Mouse (Mus musculus): ENCODE measurements around the gene Ccdc191. TPM values are rescaled to one million over a fixed set of nuclear protein-coding genes. Genes with fewer than 3 reads are reported as not detected.

Ccdc191 gene
- polyA plus RNA-seq, 1 experiment from 2014 or later: 13.8 TPM

DNA sequence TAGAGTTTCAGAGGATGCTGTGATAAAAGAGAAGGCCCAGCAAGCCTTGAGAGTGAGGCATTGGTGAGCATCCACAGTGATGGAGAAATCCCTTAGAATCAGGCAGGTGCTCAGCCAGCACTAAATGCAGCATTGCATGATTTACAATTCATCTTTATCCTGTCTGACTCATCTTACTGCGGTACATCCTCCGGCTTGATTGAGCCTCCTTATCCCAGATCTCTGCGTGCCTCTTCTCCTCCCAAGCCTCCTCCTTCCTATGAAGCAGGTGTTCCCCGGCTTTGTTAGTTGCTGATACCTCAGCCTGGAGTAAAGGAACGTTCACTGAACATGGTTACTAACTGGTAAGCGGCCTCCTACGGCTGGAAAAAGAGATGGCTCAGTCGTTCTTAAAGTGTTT is 4.9 kb downstream of the Ccdc191 start:
- no peak overlapping the region for H3K27ac ChIP-seq
- H3K4me1 ChIP-seq (replicated peaks): peaks cover 7% of the 10 kb centered on the region
- ATAC-seq: no peak
- H3K4me3 ChIP-seq (replicated peaks): no peak overlapping the region
- H3K9ac ChIP-seq (replicated peaks): 0 out of 2 replicates have a peak overlapping the region, but pooled peaks have one; percentile 12
- H3K27me3 ChIP-seq: no peaks in the 10 kb centered on the region
- no peaks in the 10 kb centered on the region for H3K9me3 ChIP-seq
- no peak overlapping the region for H3K4me2 ChIP-seq (replicated peaks)
- 91% methylated on average over 8 of the region's 8 CpGs for WGBS
- no peaks in the 10 kb centered on the region for H3K36me3 ChIP-seq

DNA sequence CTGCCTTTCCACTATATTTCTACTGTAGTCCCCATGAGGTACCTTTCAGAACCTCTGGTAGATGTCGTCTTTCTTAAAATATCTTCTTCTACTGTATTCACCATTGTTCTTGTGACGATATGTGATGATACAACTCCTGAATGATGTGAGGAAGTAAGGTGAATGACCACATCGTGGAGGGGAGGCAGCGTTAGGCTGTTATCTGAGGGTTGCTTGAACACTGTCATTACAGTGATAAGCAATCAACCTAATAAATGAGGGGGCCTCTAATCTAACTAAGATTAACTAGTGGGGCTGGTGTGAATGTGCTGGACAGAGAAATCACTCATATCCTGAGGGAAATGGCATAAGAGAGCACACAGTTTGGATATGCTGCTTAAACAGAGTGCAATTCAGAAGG is 10.5 kb downstream of the Ccdc191 start:
- H3K27ac ChIP-seq: no peak overlapping the region
- H3K4me1 ChIP-seq (replicated peaks): no peaks in the 10 kb centered on the region
- no peak for ATAC-seq

DNA sequence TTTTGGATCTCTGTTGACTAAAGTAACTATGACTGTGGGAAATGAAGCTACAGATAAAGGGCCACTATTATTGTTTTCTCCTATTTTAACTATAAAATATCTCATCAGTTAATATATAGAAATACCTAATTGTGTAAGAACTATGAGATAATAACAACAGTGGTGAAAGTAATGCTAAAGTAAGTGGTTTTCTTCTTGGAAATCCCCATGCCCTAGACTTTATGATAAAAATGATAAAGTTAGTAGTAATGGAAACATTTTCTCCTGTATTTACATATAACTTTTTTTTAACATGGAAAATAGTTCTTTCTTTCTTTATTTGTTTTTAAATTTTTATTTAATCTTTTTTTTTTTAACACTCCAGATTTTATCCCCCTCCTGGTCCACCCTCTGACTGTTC is 11.0 kb downstream of the Ccdc191 start:
- H3K27ac ChIP-seq: no peak overlapping the region

More for the DNA sequence above, 10.5 kb downstream of the Ccdc191 start:
- H3K36me3 ChIP-seq: peaks cover 6% of the 10 kb centered on the region; the same call in 1 of the 2 replicates
- H3K4me2 ChIP-seq (replicated peaks): no peak overlapping the region
- H3K9ac ChIP-seq (replicated peaks): no peak overlapping the region
- H3K27me3 ChIP-seq: no peaks in the 10 kb centered on the region
- no peaks in the 10 kb centered on the region for H3K9me3 ChIP-seq
- no peak overlapping the region for H3K4me3 ChIP-seq (replicated peaks)
- 96% methylated on average over 4 of the region's 4 CpGs for WGBS

DNA sequence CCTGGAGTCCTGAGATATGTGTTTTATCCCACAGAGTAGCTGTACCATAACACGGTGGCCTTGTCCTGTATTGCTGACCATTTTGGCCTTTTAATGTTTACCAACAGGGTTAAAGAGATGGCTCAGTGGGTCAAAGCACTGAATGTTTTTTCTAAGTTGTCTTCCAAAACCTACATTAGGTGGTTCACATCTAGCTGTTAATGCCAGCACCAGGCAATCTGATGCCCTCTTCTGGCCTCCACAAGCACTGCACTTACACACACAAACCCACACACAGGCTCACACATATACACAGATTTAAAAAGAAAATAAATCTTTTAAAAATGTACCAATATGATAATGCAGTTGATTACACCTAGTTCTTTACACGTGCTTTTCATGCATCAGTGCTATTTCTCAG is 19.3 kb downstream of the Ccdc191 start:
- Histone ChIP-seq H3K4me3 (replicated peaks) (no peak overlapping the region), H3K9me3 (no peaks in the 10 kb centered on the region), H3K9ac (replicated peaks) (no peak overlapping the region), H3K27me3 (no peaks in the 10 kb centered on the region), H3K27ac (no peak overlapping the region), H3K36me3 (peaks cover 25% of the 10 kb centered on the region), H3K4me2 (replicated peaks) (no peak overlapping the region), H3K4me1 (replicated peaks) (no peaks in the 10 kb centered on the region)
- ATAC-seq: no peak
- WGBS: 87% methylated on average over 2 of the region's 2 CpGs

More for the DNA sequence above, 11.0 kb downstream of the Ccdc191 start:
- Histone ChIP-seq H3K27me3 (no peaks in the 10 kb centered on the region), H3K4me1 (replicated peaks) (no peaks in the 10 kb centered on the region), H3K4me2 (replicated peaks) (no peak overlapping the region), H3K4me3 (replicated peaks) (no peak overlapping the region), H3K9ac (replicated peaks) (no peak overlapping the region), H3K9me3 (no peaks in the 10 kb centered on the region), H3K36me3 (peaks cover 6% of the 10 kb centered on the region; the same call in 1 of the 2 replicates)
- no peak for ATAC-seq

DNA sequence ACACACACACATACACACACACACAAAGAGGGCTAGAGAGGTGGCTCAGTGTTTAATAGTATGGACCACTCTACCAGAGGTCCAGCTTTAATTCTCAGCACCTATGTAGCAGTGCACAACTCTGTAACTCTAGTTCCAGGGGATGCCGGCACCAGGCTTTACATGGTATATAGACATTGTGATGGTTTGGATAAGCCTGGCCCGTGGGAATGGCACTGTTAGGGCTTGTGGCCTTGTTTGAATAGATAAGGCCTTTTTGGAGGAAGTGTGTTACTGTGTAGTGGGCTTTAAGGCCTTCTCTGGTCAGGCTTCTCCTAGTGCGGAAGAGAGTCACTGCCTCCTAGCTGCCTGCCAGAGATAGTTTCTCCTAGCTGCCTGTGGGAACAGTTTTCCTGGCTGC is 29.3 kb downstream of the Ccdc191 start:
- Histone ChIP-seq H3K36me3 (no peaks in the 10 kb centered on the region), H3K27ac (no peak overlapping the region), H3K4me2 (replicated peaks) (no peak overlapping the region), H3K9ac (replicated peaks) (no peak overlapping the region), H3K4me1 (replicated peaks) (peaks cover 16% of the 10 kb centered on the region), H3K9me3 (no peaks in the 10 kb centered on the region), H3K27me3 (no peaks in the 10 kb centered on the region), H3K4me3 (replicated peaks) (no peak overlapping the region)
- no peak for ATAC-seq
- 90% methylated on average over 3 of the region's 3 CpGs for WGBS

DNA sequence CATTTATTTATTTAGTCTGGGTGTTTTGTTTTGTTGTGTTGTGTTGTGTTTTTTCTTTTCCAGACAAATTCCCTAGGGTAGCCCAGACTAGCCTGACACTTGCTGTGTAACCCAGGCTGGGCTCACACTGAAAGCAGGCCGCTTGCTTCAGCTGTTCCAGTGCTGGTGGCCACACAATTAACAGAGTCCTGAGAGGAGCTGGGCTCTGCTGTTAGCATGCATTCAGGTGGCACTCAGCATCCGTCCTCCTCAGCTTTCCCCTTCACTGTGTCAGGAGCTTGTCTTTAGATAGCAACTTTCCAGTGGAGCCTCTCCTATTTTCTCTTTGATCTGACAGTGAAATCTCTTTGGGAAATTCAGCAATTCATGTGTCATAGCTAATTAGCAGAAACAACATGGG is 32.4 kb downstream of the Ccdc191 start:
- no peak overlapping the region for H3K27ac ChIP-seq
- no peaks in the 10 kb centered on the region for H3K9me3 ChIP-seq
- H3K4me3 ChIP-seq (replicated peaks): no peak overlapping the region
- no peak overlapping the region for H3K4me2 ChIP-seq (replicated peaks)
- no peaks in the 10 kb centered on the region for H3K27me3 ChIP-seq
- H3K4me1 ChIP-seq (replicated peaks): peaks cover 16% of the 10 kb centered on the region
- 29% methylated on average over 2 of the region's 2 CpGs for WGBS
- no peak overlapping the region for H3K9ac ChIP-seq (replicated peaks)
- H3K36me3 ChIP-seq: no peaks in the 10 kb centered on the region
- peak; percentile 77 for ATAC-seq

DNA sequence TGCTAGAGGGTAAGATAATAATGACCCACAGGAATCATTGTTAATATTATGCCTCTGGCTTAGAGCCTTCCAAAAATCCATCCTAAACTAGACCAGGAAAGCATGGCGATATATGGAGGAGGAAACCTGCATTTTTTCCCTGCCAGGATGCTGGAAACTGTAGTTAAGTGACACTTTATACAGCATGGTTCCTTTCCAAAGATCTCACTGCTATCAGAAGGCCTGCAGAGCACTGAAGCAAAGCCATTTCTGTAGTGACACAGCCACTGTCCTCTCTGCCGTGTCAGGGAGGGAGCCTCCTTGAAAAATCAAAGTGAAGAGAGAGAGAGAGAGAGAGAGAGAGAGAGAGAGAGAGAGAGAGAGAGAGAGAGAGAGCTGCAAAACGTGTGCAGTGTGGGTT is 33.0 kb downstream of the Ccdc191 start:
- no peaks in the 10 kb centered on the region for H3K9me3 ChIP-seq
- H3K36me3 ChIP-seq: no peaks in the 10 kb centered on the region
- H3K27me3 ChIP-seq: no peaks in the 10 kb centered on the region
- H3K4me3 ChIP-seq (replicated peaks): no peak overlapping the region
- H3K9ac ChIP-seq (replicated peaks): no peak overlapping the region
- ATAC-seq: no peak
- H3K4me2 ChIP-seq (replicated peaks): no peak overlapping the region
- peaks cover 16% of the 10 kb centered on the region for H3K4me1 ChIP-seq (replicated peaks)
- 42% methylated on average over 3 of the region's 3 CpGs for WGBS
- no peak overlapping the region for H3K27ac ChIP-seq

DNA sequence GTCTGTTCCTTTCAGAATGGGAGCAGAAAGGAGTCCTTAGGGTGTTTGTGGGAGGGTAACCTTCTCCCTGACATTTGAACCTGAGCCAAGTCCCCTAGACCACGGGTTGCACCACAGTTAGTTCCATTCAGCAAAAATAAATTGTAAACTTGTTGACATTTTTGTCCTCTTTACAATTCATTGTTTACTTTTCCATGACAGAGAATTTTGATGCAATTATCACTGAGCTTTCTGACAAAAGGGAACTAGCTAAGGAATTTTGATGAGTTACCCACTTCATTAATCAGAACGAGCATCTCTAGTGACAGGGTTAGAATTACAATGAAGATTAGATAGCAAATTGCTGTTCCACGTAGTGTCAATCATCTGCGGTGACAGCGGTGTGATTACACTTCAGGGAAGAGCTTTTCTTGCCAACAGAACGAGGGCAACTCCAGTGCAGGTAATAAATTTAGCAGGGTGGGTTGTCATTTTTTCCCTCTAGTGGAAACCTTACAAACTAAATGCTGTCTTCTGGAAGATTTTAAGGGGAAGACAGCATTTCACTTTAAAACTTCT is 35.5 kb downstream of the Ccdc191 start:
- no peak for ATAC-seq
- Histone ChIP-seq H3K36me3 (no peaks in the 10 kb centered on the region), H3K9me3 (no peaks in the 10 kb centered on the region), H3K9ac (replicated peaks) (no peak overlapping the region), H3K4me1 (replicated peaks) (peaks cover 16% of the 10 kb centered on the region), H3K27ac (no peak overlapping the region), H3K4me2 (replicated peaks) (no peak overlapping the region), H3K27me3 (no peaks in the 10 kb centered on the region), H3K4me3 (replicated peaks) (no peak overlapping the region)
- 69% methylated on average over 6 of the region's 6 CpGs for WGBS

DNA sequence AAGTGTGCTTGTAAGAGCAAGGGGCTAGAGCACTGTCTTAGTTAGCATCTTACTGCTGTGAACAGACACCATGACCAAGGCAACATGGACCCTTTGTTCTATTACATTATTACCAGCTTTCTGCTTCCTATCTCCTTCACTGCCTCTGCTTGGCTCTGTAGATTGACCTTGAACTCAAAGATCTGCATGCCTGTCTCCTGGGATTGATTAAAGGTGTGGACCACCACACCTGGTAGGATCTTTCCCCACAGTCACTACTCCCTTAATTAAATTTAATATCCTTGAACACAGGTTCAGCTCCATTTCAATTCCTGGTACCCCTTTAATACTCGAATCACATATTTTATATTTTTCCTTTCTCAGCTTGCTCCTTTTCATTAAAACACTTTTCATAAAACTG is 36.2 kb downstream of the Ccdc191 start:
- no peak for ATAC-seq
- H3K27me3 ChIP-seq: no peaks in the 10 kb centered on the region
- no peak overlapping the region for H3K9ac ChIP-seq (replicated peaks)
- no peak overlapping the region for H3K27ac ChIP-seq
- 98% methylated on average over 1 of the region's 1 CpGs for WGBS
- H3K9me3 ChIP-seq: no peaks in the 10 kb centered on the region
- H3K4me3 ChIP-seq (replicated peaks): no peak overlapping the region
- H3K4me1 ChIP-seq (replicated peaks): peaks cover 13% of the 10 kb centered on the region
- H3K4me2 ChIP-seq (replicated peaks): no peak overlapping the region
- H3K36me3 ChIP-seq: no peaks in the 10 kb centered on the region

DNA sequence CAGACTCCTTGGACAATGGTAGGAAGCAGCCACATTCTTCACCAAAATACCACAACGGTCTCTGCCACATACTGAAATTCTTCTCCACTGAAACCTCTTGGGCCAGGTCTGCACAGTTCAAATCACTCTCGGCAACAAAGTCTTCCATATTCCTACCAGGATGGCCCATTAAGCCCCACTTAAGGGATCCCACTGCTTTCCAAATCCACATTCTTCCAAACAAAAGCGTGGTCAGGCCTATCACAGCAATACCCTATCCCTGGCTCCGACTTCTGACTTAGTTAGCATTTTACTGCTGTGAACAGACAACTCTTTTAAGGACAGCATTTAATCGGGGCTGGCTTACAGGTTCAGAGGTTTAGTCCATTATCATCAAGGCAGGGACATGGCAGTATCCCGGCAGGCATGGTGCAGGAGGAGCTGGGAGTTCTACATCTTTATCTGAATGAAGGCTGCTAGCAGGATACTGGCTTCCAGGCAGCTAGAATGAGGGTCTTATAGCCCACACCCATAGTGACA is 36.8 kb downstream of the Ccdc191 start, which contains the start of gene Qtrt2:
Gene Qtrt2 (minus strand): TSS at position 469 of the 519 bp plus-strand sequence.
- Histone ChIP-seq H3K9ac (replicated peaks) (no peak within 1 kb of the TSS), H3K4me2 (replicated peaks) (no peak within 1 kb of the TSS), H3K36me3 (no peaks in the 10 kb centered on the region), H3K27me3 (no peaks in the 10 kb centered on the region), H3K4me3 (replicated peaks) (no peak within 1 kb of the TSS), H3K27ac (no peak within 1 kb of the TSS), H3K4me1 (replicated peaks) (peaks cover 13% of the 10 kb centered on the region), H3K9me3 (no peaks in the 10 kb centered on the region)
- no peak for ATAC-seq
- 48% methylated on average over 6 of the region's 6 CpGs for WGBS

DNA sequence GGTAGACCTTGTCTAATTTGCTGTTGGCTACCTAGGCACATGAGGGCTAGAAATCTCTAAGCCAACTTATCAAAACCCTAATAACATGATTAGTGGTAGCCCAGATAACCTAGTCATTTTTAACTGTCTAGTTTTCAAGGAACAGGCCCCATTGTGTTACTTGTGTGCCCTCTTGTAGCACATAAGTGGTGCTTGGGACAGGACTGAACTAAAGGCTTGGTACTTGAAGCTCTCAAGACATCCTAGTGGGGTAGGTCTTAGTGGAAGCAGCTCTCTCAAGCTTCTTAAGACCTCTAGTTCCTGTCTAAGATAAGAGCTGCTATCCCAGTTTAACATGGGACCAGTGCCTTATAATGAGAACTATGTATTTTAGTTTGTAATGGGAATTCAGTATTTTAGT is 41.0 kb downstream of the Ccdc191 start:
- Histone ChIP-seq H3K27ac (no peak overlapping the region), H3K27me3 (no peaks in the 10 kb centered on the region), H3K4me2 (replicated peaks) (no peak overlapping the region), H3K9ac (replicated peaks) (no peak overlapping the region), H3K9me3 (no peaks in the 10 kb centered on the region), H3K4me3 (replicated peaks) (no peak overlapping the region), H3K36me3 (no peaks in the 10 kb centered on the region), H3K4me1 (replicated peaks) (no peaks in the 10 kb centered on the region)
- ATAC-seq: no peak

DNA sequence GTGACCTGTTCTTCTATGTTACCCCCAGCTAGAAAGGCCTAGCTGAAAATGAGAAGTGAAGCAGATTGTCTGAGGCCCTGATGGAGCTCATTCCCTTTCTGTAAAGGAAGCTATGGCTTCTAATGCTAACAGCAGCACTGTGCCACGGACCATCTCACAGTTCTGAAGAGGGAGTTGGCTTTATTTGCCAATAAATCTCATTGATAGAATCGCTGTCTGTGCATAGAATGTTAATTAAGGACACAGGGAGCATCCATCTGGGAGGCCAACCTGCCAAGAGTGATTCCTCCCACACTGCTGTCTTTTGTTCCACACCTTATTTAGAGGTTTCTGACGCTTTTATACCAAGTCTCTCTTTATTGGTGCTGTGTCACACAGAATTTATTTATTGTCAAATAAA is 41.9 kb downstream of the Ccdc191 start:
- Histone ChIP-seq H3K4me2 (replicated peaks) (no peak overlapping the region), H3K27me3 (no peaks in the 10 kb centered on the region), H3K9me3 (no peaks in the 10 kb centered on the region), H3K4me1 (replicated peaks) (no peaks in the 10 kb centered on the region), H3K36me3 (no peaks in the 10 kb centered on the region), H3K4me3 (replicated peaks) (no peak overlapping the region), H3K27ac (no peak overlapping the region), H3K9ac (replicated peaks) (no peak overlapping the region)
- no peak for ATAC-seq
- 85% methylated on average over 3 of the region's 3 CpGs for WGBS

DNA sequence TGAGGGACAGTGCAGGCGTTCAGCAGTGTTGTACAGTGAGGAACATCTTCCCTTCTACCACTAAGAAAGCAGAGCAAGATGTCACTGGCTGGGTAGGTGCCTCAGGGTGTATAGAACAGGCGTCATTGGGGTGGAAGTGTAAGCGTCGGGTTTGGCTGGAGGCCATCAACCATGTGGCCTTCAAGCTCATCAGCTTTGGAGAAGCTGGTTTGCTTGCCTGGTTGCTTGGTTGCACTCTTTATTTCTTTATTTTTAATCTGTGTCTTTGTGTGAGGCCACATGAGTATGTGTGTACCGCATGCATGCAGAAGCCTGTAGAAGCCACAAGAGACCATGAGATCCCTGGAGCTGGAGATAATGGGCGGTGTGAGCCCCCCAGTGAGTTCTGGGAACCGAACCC is 42.7 kb downstream of the Ccdc191 start:
- Histone ChIP-seq H3K36me3 (no peaks in the 10 kb centered on the region), H3K4me3 (replicated peaks) (no peak overlapping the region), H3K9me3 (no peaks in the 10 kb centered on the region), H3K4me2 (replicated peaks) (no peak overlapping the region), H3K4me1 (replicated peaks) (no peaks in the 10 kb centered on the region), H3K27me3 (no peaks in the 10 kb centered on the region), H3K27ac (no peak overlapping the region), H3K9ac (replicated peaks) (no peak overlapping the region)
- ATAC-seq: no peak
- 87% methylated on average over 7 of the region's 7 CpGs for WGBS

All from midbrain, embryonic 13.5 days (tissue).